Mouse (Mus musculus) forebrain, embryonic 12.5 days (tissue): ENCODE measurements around the gene Slc37a1. TPM values are rescaled to one million over a fixed set of nuclear protein-coding genes. Genes with fewer than 3 reads are reported as not detected.

Source experiments
- ATAC-seq: fragments of 200-750 bp; cut with Nextera tagmentation; 2 replicates; pipeline ENCODE4 v1.8.0; 2017; ENCODE audit warnings: moderate TSS enrichment; ENCODE audit not compliant: low FRiP score
- H3K27ac ChIP-seq: fragments of 300-500 bp; sonication (generic); 2 replicates; pipeline ENCODE4 v1.5.1; 2016; ENCODE audit warnings: mild to moderate bottlenecking
- H3K27me3 ChIP-seq: fragments of 300-500 bp; sonication (generic); 2 replicates; pipeline ENCODE4 v1.6.1; 2016; ENCODE audit warnings: mild to moderate bottlenecking
- H3K36me3 ChIP-seq: fragments of 300-500 bp; sonication (generic); replicated peaks from 2 replicates; pipeline ENCODE4 v1.6.1; 2016; ENCODE audit warnings: mild to moderate bottlenecking
- H3K4me1 ChIP-seq: fragments of 300-500 bp; sonication (generic); 2 replicates; pipeline ENCODE4 v1.6.1; 2016
- H3K4me2 ChIP-seq: fragments of 300-500 bp; sonication (generic); 2 replicates; pipeline ENCODE4 v1.6.1; 2016; ENCODE audit warnings: mild to moderate bottlenecking, moderate library complexity
- H3K4me3 ChIP-seq: fragments of 300-500 bp; sonication (generic); replicated peaks from 2 replicates; pipeline ENCODE4 v1.5.1; 2016; ENCODE audit warnings: mild to moderate bottlenecking
- H3K9ac ChIP-seq: fragments of 300-500 bp; sonication (generic); 2 replicates; pipeline ENCODE4 v1.6.1; 2016; ENCODE audit warnings: mild to moderate bottlenecking
- H3K9me3 ChIP-seq: fragments of 300-500 bp; sonication (generic); 2 replicates; pipeline ENCODE4 v1.6.1; 2016
- WGBS: fragments of 180-500 bp; shearing (Covaris S2); methylation state at CpG from one replicate; pipeline ENCODE4 v1.1.7; 2016; 5-methylcytosine and 5-hydroxymethylcytosine counted together
- polyA plus RNA-seq: library from polyadenylated mRNA; unstranded; fragments of >200 nt; fragmentation: Nextera tagmentation; extraction: Ambion mirVana; gene quantifications from 2 replicates; pipeline ENCODE4 v1.2.1, GENCODE M21; 2016

The Slc37a1 gene
- polyA plus RNA-seq, 1 experiment from 2014 or later, result 9.4 TPM

- no peak for ATAC-seq
- H3K4me1 ChIP-seq, result peaks cover 6% of the 10 kb centered on the region
- no peak overlapping the region for H3K4me2 ChIP-seq
- H3K36me3 ChIP-seq, result no peaks in the 10 kb centered on the region
- H3K27ac ChIP-seq, result no peak overlapping the region
- H3K9me3 ChIP-seq, result no peaks in the 10 kb centered on the region
- no peak overlapping the region for H3K9ac ChIP-seq
- H3K4me3 ChIP-seq, result no peak overlapping the region
- 0 out of 2 replicates have a peak, but pooled peaks cover 3% of the 10 kb centered on the region for H3K27me3 ChIP-seq
- WGBS, result 85% methylated on average over 8 of the region's 8 CpGs
Observed at GRCm38 (mm10) chr17:31379863-31380262, 93.3 kb downstream of the Slc37a1 start.

GRCm38 (mm10) chr17:31383320-31383719 lies 96.7 kb downstream of the Slc37a1 start:
- peaks cover 31% of the 10 kb centered on the region for H3K4me1 ChIP-seq
- 79% methylated on average over 6 of the region's 6 CpGs for WGBS
- no peak overlapping the region for H3K27ac ChIP-seq
- H3K27me3 ChIP-seq, result 0 out of 2 replicates have a peak, but pooled peaks cover 3% of the 10 kb centered on the region
- H3K9ac ChIP-seq, result no peak overlapping the region
- H3K36me3 ChIP-seq, result no peaks in the 10 kb centered on the region
- no peak overlapping the region for H3K4me3 ChIP-seq
- no peak for ATAC-seq
- H3K9me3 ChIP-seq, result no peaks in the 10 kb centered on the region
- no peak overlapping the region for H3K4me2 ChIP-seq

- no peaks in the 10 kb centered on the region for H3K9me3 ChIP-seq
- no peak for ATAC-seq
- H3K9ac ChIP-seq, result peak overlapping the region; percentile 80; the same call in 1 of the 2 replicates
- H3K27me3 ChIP-seq, result 0 out of 2 replicates have a peak, but pooled peaks cover 3% of the 10 kb centered on the region
- H3K36me3 ChIP-seq, result no peaks in the 10 kb centered on the region
- peak overlapping the region; percentile 80 for H3K4me2 ChIP-seq
- H3K4me1 ChIP-seq, result peaks cover 48% of the 10 kb centered on the region
- peak overlapping the region; percentile 79 for H3K27ac ChIP-seq
- H3K4me3 ChIP-seq, result peak overlapping the region; percentile 84; the same call in 1 of the 2 replicates
- WGBS, result 8% methylated on average over 8 of the region's 8 CpGs
Observed at GRCm38 (mm10) chr17:31384968-31385627, 98.5 kb downstream of the Slc37a1 start.

GRCm38 (mm10) chr17:31385671-31386665 lies 99.4 kb downstream of the Slc37a1 start, which contains the start of gene Pde9a:
TSS of gene Pde9a (plus strand) at chr17:31386210.
- H3K27ac ChIP-seq, result peak within 1 kb of the TSS; percentile 79
- peak within 1 kb of the TSS; percentile 80 for H3K9ac ChIP-seq
- H3K36me3 ChIP-seq, result no peaks in the 10 kb centered on the region
- H3K9me3 ChIP-seq, result no peaks in the 10 kb centered on the region
- peaks cover 50% of the 10 kb centered on the region for H3K4me1 ChIP-seq
- peak; percentile 91 for ATAC-seq
- peak within 1 kb of the TSS; percentile 80 for H3K4me2 ChIP-seq
- H3K27me3 ChIP-seq, result 0 out of 2 replicates have a peak, but pooled peaks cover 3% of the 10 kb centered on the region
- WGBS, result under 1% methylated on average over 52 of the region's 56 CpGs
- H3K4me3 ChIP-seq, result peak within 1 kb of the TSS; percentile 84

GRCm38 (mm10) chr17:31386766-31387275 lies 100.2 kb downstream of the Slc37a1 start:
- 0 out of 2 replicates have a peak overlapping the region, but pooled peaks have one; percentile 79 for H3K27ac ChIP-seq
- peaks cover 50% of the 10 kb centered on the region for H3K4me1 ChIP-seq
- WGBS, result 6% methylated on average over 7 of the region's 7 CpGs

GRCm38 (mm10) chr17:31389432-31390050 lies 102.9 kb downstream of the Slc37a1 start:
- Histone ChIP-seq H3K36me3 (no peaks in the 10 kb centered on the region), H3K27ac (0 out of 2 replicates have a peak overlapping the region, but pooled peaks have one; percentile 27), H3K4me1 (peaks cover 55% of the 10 kb centered on the region), H3K9me3 (no peaks in the 10 kb centered on the region), H3K9ac (no peak overlapping the region), H3K4me2 (no peak overlapping the region), H3K4me3 (no peak overlapping the region), H3K27me3 (no peaks in the 10 kb centered on the region)
- WGBS, result 76% methylated on average over 3 of the region's 3 CpGs
- no peak for ATAC-seq

More at GRCm38 (mm10) chr17:31386766-31387275, 100.2 kb downstream of the Slc37a1 start:
- peak overlapping the region; percentile 80 for H3K9ac ChIP-seq
- ATAC-seq, result peak; percentile 9; the same call in 1 of the 2 replicates
- H3K4me2 ChIP-seq, result peak overlapping the region; percentile 80
- no peaks in the 10 kb centered on the region for H3K9me3 ChIP-seq
- 0 out of 2 replicates have a peak, but pooled peaks cover 3% of the 10 kb centered on the region for H3K27me3 ChIP-seq
- peak overlapping the region; percentile 84 for H3K4me3 ChIP-seq
- H3K36me3 ChIP-seq, result no peaks in the 10 kb centered on the region

GRCm38 (mm10) chr17:31391462-31391861 lies 104.9 kb downstream of the Slc37a1 start:
- H3K9ac ChIP-seq, result no peak overlapping the region

GRCm38 (mm10) chr17:31392041-31392440 lies 105.4 kb downstream of the Slc37a1 start:
- Histone ChIP-seq H3K4me3 (no peak overlapping the region), H3K27me3 (no peaks in the 10 kb centered on the region), H3K4me1 (peaks cover 37% of the 10 kb centered on the region), H3K36me3 (no peaks in the 10 kb centered on the region; the same call in 1 of the 2 replicates), H3K4me2 (no peak overlapping the region), H3K9ac (no peak overlapping the region), H3K27ac (no peak overlapping the region), H3K9me3 (no peaks in the 10 kb centered on the region)
- no peak for ATAC-seq
- WGBS, result 87% methylated on average over 5 of the region's 5 CpGs

More at GRCm38 (mm10) chr17:31391462-31391861, 104.9 kb downstream of the Slc37a1 start:
- no peaks in the 10 kb centered on the region; the same call in 1 of the 2 replicates for H3K36me3 ChIP-seq
- no peaks in the 10 kb centered on the region for H3K27me3 ChIP-seq
- H3K4me1 ChIP-seq, result peaks cover 43% of the 10 kb centered on the region
- no peak for ATAC-seq
- no peaks in the 10 kb centered on the region for H3K9me3 ChIP-seq
- H3K4me3 ChIP-seq, result no peak overlapping the region
- 89% methylated on average over 3 of the region's 3 CpGs for WGBS
- no peak overlapping the region for H3K4me2 ChIP-seq
- H3K27ac ChIP-seq, result no peak overlapping the region

- Histone ChIP-seq H3K4me3 (no peak overlapping the region), H3K36me3 (no peaks in the 10 kb centered on the region; the same call in 1 of the 2 replicates), H3K9ac (no peak overlapping the region), H3K4me2 (no peak overlapping the region), H3K4me1 (peaks cover 20% of the 10 kb centered on the region), H3K9me3 (no peaks in the 10 kb centered on the region), H3K27me3 (no peaks in the 10 kb centered on the region), H3K27ac (no peak overlapping the region)
- no peak for ATAC-seq
- WGBS, result 87% methylated on average over 2 of the region's 2 CpGs
Observed at GRCm38 (mm10) chr17:31393811-31394210, 107.2 kb downstream of the Slc37a1 start.

GRCm38 (mm10) chr17:31400294-31400693 lies 113.7 kb downstream of the Slc37a1 start:
- Histone ChIP-seq H3K9ac (no peak overlapping the region), H3K9me3 (no peaks in the 10 kb centered on the region), H3K4me2 (no peak overlapping the region), H3K27me3 (no peaks in the 10 kb centered on the region), H3K36me3 (no peaks in the 10 kb centered on the region; the same call in 1 of the 2 replicates), H3K27ac (no peak overlapping the region), H3K4me1 (peaks cover 13% of the 10 kb centered on the region), H3K4me3 (no peak overlapping the region)
- ATAC-seq, result no peak
- WGBS, result 88% methylated on average over 6 of the region's 6 CpGs
